Mouse (Mus musculus): ENCODE results near the gene Anapc13.

The Anapc13 gene

DNA sequence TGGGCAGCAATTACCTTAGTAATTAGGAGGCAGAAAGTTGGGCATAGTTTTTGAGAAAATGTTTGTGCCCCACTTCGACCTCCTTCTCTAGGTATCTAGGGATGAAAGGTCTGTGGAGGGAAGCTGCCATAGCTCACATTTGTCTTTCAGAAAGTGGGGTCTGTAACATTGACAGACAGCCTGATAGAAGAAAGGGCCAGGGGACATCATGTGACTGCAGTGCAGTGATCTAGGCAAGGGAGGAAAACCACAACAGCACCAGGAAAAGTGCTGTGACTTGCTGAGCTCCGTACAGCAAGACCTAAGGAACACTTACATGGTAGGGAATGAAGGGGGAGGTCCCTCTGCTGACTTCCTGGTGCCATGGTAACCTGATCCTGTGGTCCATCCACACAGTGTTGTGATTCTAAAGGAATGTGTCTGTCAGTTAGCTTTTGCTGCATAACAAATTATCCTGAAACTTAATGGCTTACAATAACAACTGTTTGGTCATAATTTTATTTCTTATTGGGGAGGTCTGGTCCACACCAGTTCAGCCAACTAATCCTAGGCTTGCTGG lies 5.6 kb downstream of the Anapc13 start:
- in situ Hi-C loops (cut with MseI, MboI) = loop anchor here (5.0 to 10.0 kb wide), 2 partner anchors 151 to 233 kb away; no protein-coding TSS in a partner anchor

DNA sequence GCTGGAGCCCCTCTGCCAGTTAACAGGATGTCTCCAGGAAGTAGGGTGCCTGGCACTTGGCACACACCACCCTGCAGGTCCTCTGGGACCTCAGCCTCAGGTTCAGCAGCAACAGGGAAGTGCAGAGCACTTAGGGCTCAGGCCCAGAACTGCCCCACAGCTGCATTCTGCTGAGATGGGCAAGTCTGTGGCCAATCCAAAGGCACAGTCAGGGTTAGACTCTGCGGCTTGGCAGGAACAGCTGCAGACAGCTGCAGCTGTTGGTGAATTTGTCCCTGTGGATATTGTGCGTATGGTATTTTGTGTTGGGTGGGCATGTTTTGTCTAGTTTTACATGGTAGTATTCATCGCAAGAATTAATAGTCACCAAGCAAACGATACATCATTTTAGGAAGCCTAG lies 6.1 kb downstream of the Anapc13 start:
- in situ Hi-C loops (cut with MseI, MboI) = loop anchor here (5.0 to 10.0 kb wide), 2 partner anchors 150 to 233 kb away; no protein-coding TSS in a partner anchor

DNA sequence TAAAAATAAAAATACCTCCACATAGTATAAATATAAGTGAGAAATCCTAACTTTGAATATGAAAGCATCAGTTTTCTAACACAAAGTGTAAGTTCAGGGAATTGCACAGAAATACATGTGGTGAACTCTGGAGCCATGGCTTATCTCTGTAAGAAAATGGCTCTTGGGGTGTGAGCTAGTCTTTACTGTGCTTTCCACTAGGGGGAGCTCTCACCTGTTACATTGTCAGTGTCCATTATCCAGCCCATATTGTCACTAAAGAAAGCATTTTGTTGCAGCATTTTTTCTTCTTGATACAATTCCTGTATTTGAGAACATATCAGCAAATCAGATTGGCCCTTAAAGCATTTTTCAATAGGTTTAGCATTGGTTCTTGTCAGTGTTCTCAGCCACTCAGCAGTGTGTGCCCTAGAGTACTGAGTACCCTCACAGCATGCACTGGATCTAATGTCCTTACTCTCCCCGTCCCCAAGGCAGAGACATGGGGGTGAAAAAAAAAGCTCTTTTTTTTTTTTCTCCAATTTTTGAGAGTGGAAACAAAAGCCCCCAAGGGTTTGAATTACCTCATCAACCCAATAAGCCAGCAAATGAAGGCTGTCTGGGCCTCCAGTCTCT lies 6.9 kb downstream of the Anapc13 start:
- in situ Hi-C loops (cut with MseI, MboI) = loop anchor here (5.0 to 10.0 kb wide), 2 partner anchors 149 to 232 kb away; no protein-coding TSS in a partner anchor

DNA sequence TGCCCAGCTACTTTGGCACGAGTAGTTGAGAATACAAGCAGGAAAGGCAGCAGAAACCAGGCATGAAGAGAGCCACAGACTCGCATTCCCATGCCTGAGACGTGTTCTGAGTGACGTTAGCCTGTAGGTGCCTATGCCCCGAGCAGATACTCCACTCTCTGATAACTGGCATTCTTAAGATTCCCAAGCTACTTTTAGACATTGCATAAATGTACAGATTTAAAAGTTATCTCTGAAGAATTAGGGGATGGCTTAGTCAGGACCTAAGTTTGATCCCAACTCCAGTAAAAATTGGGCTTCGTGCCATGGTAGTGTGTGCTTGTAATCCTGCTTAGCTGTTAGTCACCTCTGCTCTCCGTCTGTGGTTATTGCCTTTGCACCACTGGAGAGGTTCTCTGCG lies 8.4 kb downstream of the Anapc13 start:
- in situ Hi-C loops (cut with MseI, MboI) = loop anchor here (5.0 to 10.0 kb wide), 2 partner anchors 148 to 230 kb away; no protein-coding TSS in a partner anchor

DNA sequence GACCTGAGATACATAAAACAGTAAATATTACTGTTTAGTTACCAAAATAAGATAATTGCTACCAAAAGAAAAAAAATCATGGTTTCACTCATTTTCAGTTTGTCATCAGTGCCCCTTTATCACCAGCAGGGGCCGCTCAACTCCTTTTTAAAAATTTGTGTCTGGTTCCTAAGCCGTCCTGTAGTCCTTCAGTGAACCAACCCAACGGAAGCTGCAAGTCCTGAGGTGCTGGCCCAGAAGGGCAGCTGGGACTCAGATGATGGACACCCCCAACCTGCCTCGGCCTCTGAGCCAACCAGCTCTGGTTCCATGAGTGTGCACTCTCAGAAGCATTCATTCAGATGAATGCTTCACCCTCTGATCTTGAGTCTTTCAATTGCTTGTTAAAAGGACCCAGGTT lies 10.5 kb downstream of the Anapc13 start:
- in situ Hi-C loops (cut with MseI, MboI) = loop anchor here (5.0 to 10.0 kb wide), 4 partner anchors 76 to 231 kb away; partner anchors contain the start of gene Amotl2 (in 1 of the 2)

DNA sequence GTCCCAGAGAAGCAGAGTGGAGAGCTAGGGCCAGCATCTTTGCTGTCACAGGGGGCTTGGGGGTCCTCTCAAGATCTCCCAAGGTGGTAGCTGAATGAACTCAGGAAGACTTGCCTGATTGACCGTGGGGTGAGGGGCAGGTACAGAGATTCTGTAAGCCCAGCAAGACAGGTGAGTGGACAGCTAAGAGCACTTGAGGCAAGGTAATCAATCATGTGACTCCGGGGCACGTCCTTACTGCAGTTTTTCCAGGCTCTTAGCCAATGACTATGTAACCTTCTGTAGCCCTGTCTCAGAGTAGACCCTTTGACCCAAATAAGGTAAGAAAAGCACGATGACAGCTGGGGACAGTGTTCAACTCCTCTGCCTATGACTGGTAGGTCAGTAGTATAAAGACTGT lies 11.0 kb downstream of the Anapc13 start:
- in situ Hi-C loops (cut with MseI, MboI) = loop anchor here (5.0 to 10.0 kb wide), 4 partner anchors 75 to 230 kb away; partner anchors contain the start of gene Amotl2 (in 1 of the 2)

DNA sequence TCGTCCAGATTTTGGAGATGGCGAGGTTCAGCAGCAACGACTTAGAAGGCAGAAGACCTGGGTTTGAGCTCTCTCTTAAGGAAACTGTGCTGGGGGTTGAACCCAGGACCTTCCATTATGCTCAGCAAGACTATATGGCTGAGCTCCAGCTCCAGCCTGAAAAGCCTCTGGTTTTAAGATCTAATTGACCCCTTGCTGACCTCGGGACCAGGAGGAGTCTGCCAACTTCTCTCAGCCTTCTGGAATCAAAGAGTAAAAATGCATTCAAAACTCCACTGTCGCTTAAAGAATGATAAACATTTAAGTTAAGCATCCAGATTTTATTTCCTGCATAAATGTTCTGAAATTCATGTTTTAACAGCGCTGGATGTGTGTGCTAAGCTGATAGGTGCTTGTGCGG lies 12.9 kb downstream of the Anapc13 start:
- in situ Hi-C loops (cut with MseI, MboI) = loop anchor here (5.0 to 10.0 kb wide), 4 partner anchors 73 to 228 kb away; partner anchors contain the start of gene Amotl2 (in 1 of the 2)

DNA sequence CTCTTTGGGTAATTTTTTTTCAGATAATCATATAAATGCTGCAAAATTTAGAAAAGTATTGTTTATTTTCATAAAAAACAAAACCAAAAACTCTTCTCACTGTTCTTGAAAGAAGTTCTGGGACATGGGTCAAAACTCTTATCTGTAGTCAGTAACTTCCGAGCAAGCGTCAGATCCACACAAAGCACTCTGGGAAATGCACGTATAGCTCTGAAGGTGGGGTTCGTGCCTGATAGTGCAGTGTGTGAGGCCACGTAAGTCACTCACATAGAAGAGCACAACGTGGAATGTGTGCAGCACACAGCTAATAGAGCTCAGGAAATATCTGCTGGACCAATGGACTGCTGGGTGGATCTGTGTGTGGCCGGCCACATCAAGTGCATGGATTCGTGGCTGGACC lies 13.4 kb downstream of the Anapc13 start:
- in situ Hi-C loops (cut with MseI, MboI) = loop anchor here (5.0 to 10.0 kb wide), 4 partner anchors 73 to 228 kb away; partner anchors contain the start of gene Amotl2 (in 1 of the 2)

DNA sequence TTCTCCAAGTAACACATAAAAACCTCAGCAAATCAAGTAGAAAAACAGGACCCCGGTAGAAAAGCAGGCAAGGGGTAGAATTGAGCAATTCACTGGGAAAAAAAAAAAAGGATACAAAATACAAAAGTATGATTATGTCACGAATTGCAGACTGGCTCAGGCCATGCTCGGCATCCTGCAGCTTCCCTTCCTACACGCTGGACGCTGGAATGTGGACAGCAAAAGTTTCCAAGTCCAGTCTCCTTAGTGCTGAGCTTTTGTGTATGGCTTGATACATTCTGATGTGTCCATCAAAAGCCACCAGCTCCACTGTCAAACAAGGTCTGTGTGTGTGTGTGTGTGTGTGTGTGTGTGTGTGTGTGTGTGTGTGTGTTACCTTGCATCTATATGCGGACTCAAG lies 15.4 kb downstream of the Anapc13 start:
- in situ Hi-C loops (cut with MseI, MboI) = no loop called here

DNA sequence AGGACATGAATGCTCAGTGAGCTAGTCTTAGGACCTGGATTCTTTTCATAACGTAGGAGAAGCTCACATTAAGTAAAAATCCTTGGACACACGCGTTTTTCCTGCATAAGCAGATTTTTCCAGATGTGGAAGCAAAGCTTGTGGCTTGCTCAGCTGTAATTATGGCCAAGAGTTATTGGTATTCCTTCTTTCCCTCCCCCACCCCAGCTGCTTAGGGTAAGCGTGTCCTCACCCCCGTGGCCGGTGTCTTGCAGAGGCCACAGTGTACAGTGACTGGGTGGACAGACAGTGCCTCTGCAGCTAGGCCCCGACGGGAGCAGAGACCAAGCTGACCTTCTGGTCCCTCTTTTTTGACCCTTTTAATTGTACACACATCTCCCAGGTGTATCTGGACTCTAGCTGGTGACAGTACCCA lies 17.0 kb downstream of the Anapc13 start:
- in situ Hi-C loops (cut with MseI, MboI) = no loop called here

DNA sequence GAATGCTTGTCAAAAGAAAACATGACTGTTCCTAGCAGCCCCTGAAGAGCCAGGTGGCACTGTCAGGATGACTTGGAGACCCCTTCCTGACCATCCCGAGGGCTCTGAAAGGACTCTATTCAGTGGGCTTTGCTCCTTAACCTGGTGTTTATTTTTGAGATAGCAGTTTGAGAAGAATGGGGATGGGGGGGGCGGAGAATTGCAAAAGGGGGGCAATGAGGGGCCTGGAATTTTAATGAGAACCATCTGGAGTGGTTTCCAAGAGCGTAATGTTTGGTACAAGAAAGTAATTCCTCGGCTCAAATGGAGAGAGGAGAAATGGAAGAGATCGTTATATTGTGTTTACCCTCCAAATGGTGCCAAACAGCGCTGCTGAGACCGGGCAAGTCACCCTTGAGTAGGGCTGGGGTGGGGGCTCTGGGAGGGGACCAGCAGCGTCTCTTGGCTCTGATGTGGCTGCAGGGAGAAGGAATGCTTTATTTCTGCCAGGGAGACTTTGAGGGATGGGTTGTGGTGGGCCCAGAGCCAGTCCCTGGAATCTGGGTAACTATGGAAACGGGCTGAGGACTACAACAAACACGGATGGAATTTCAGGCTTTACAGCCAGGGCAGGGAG lies 17.5 kb downstream of the Anapc13 start:
- in situ Hi-C loops (cut with MseI, MboI) = no loop called here

DNA sequence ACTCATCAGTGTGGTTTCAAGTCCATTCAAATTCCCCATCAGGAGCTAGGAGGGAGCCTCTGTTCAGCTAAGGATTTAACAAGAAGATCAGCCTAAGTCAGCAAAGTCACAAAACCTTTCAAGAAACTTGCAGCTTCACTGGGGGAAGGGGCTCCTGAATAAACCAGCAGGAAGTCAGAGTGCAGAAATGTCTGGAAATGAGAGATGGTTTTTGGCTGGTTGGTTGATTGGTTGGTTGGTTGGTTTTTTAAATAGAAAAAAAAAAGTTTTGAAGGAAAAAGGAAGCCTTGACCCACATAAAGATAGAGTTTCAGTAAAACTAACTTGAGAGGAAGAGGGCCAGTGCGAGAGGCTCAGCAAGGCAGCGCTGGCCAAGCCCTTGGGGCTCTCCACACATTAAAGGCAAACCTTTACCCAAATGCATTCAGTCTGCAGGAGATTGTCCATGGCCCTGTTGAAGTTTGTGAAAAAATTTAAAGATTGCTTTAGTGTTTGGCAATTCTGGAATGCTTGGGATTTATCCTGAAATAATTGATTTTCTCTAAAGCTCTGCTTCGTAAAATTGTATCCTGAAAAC lies 19.1 kb downstream of the Anapc13 start:
- in situ Hi-C loops (cut with MseI, MboI) = no loop called here

DNA sequence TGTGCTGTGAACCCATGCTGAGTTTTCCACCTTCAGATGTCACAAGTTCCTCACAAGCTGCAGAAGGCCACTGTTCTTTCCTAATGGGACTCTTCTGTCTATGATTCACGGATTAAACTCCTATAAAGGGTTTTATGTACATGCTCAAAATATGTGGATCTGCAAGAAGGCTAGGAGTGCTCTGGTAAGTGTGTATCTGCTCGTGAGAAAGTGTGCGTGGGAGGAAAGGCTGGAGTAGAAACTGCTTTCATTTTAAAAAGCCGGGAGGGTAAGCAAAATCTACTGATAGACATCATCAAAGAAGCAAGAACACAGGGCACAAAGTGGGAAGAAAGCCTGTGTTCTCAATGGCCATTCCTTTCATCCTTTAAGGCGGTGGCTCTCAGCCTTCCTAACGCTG lies 20.9 kb downstream of the Anapc13 start:
- in situ Hi-C loops (cut with MseI, MboI) = no loop called here

DNA sequence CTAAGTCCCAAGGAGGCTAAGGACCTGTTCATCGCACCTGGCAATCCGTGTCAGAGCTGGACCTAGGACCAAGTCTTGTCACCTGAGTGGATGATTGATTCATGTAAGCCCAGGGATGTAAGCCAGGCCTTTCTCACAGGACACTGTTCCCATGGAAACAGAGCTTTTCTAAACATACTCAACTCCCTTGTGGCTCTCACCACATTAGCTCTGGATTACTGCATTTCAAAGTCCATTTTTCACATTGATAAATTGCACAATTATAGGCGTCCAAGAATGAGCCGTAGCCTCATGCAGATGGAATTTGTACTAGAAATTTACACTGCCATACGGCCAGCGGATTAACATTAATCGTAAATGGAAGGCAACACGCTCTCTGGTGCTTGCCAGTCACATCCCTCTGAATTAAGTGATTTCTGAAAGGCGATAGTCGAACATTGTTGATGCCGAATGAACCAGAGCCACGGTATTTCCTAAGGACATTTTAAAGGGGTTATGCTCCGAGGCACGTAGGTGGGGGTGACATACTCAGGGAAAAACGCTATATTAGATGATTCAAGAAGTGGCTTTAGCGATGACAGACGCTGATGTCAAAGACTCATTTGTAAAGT lies 23.9 kb downstream of the Anapc13 start:
- in situ Hi-C loops (cut with MseI, MboI) = no loop called here

DNA sequence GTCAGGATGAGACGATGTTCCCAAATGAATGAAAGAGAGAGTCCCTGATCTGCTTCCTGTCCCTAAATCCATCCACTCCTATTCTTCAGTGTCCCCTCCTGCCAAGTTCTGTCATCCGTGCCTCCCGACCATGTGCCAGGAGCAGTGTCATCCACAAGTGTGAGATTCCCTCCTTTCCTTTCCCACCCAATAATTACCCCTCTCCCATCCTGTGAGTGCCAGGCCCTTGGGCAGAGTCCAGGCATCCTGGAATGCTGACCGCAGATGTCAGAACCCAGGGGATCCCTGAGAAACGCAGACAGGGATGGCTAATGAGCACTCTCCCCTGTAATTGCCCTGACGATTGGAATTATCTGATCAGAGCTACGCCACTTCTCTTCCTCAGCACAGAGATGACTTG lies 24.5 kb downstream of the Anapc13 start:
- in situ Hi-C loops (cut with MseI, MboI) = no loop called here

DNA sequence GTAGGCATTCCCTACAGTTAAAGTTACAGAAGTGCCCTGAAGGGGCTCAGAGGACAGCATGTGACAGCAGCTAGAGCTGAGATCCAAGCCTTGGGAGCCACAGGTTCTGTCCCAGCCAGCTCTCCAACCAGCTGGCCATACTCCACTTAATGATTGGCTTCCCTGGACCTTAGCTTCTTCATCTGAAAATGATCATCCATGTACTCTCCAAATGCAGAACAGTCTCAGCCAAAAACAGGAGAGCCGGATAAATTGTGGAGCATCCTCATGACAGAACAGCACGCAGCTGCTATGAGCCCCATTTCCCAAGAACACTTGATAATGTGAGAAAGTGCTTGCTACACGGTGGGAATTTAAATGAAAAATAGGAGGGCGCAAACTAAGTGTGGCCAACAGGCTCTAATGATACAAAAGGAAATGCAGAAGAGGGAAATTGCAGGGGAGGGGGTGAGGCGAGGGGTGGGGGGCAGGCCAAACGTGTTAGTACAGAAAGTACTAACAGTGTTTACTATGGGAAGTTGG lies 25.2 kb downstream of the Anapc13 start:
- in situ Hi-C loops (cut with MseI, MboI) = no loop called here

DNA sequence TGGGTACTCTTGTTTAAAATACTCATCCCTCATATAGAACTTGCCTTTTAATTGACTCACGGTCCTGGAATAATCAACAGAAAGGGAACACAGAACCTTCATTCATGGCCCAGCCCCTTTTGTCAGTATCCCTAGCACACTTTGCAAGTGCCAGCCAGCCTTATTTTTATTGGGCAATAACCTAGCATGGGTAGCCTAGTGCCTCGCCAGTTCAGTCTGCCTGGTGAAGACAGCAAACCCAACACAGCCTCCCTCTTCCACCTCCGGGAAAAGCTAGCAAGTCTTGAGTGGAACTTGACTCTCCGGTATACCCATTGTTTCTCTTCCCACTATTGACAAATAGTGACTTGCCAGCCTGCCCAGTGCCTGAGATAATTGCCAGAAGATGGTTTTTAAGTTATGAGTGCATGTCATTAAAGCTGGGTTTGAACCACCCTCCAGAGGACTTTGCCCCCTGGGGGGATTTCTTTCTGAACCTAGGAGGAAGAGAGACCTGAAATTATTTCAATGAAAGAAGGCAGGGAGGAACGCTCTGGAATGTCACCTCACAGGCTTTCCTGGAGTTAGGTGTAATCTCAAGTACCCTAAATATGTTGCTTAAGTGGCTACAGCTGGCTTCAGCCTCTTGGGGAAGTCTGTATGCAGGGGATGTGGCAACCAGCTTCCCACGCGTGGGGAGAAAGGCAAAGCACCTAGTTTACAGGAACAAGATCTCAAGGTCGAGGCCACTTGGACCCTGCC lies 30.4 kb downstream of the Anapc13 start:
- in situ Hi-C loops (cut with MseI, MboI) = no loop called here

DNA sequence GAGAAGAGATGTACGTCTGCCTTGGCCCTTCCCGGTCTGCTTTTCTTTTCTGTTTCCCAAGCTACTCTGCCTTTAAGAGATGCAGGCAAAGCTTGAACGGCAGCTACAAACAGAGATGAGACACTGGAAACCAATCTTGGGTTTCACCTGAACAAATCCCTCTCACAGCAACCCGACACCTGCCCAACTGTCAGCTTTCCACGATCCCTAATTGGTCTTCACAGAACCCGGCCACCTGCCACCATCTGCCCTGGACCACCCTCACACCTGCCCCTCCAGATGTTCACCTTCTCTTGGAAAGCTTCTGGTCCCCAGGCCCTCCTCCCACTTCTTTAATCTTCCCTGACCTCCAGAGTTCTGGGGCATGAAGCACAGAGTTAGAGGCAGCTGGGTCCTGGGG lies 42.0 kb downstream of the Anapc13 start:
- in situ Hi-C loops (cut with MseI, MboI) = no loop called here

DNA sequence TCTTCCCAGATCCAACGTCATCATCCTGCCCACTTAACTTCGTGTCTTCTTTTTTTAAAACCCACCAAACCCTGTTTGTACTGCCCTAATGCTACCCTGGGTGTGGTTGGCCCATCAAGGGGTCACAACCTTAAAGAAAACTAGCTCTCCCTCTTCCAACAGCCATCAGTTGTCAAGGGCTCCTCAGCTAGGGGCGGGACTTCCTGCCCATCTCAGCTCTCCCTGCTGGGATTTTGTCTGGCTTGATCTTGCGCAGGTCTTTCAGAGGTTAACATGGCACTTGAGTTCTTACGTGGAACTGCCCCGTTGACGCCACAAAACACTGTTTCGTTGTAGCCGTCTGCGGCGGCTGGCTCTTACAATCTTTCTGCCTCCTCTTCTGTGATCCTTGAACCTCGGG lies 42.8 kb downstream of the Anapc13 start:
- in situ Hi-C loops (cut with MseI, MboI) = no loop called here

DNA sequence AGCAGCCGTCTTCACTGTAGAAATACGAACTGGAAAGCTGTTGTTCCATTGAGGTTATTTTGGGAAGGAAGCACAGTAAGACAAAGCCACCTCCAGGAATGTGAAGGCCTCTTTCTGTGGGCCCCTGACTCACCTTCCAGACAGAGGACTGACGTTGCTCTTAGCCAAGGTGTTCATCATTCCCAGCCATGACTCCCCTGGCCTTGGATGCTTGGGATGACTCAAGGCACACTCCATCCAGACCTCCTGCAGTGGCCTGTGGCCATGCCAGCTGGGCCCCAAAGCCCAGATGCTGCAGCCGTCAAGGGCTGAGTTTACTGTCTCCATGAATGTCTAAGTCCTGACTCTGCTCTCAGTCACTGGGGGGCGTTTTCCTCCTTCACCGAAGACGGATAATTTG lies 47.3 kb downstream of the Anapc13 start:
- in situ Hi-C loops (cut with MseI, MboI) = no loop called here

DNA sequence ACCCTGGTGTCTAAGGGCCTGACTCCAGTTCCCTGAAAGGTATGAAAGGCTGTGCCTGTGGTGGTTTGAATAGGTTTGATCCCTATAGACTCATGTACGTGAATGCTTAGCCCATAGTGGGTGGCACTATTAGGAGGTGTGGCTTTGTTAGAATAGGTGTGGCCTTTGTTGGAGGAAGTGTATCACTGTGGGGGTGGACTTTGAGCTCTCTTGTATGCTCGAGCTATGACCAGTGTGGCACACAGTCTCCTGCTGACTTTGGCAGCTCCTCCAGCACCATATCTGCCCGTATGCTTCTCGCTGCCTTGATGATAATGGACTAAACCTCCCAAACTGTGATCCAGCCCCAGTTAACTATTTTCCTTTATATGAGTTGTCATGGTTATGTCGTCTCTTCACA lies 49.8 kb downstream of the Anapc13 start:
- in situ Hi-C loops (cut with MseI, MboI) = no loop called here

All from mouse trophoblast stem cell (cell line).